Mouse (Mus musculus): ENCODE data around the gene Chd2.

Chd2 gene

GRCm38 (mm10) chr7:73561492-73562055 lies 19.9 kb upstream of the Chd2 start:
- DNase-seq (ENCODE audit: low read depth, low spot score), result no peak

- no peak for DNase-seq (ENCODE audit: low read depth, low spot score)
These were observed 19.2 kb upstream of the Chd2 start for GRCm38 (mm10) chr7:73560811-73561210.

GRCm38 (mm10) chr7:73559853-73560190 lies 18.2 kb upstream of the Chd2 start:
- no peak for DNase-seq (ENCODE audit: low read depth, low spot score)

- DNase-seq (ENCODE audit: low read depth, low spot score), result no peak
These were observed 17.7 kb upstream of the Chd2 start for GRCm38 (mm10) chr7:73559170-73559852.

GRCm38 (mm10) chr7:73558293-73559169 lies 16.9 kb upstream of the Chd2 start:
- peak; percentile 100 for DNase-seq (ENCODE audit: low read depth, low spot score)

GRCm38 (mm10) chr7:73557671-73558265 lies 16.1 kb upstream of the Chd2 start:
- DNase-seq (ENCODE audit: low read depth, low spot score), result no peak

GRCm38 (mm10) chr7:73556688-73557667 lies 15.3 kb upstream of the Chd2 start:
- DNase-seq (ENCODE audit: low read depth, low spot score), result no peak

GRCm38 (mm10) chr7:73555918-73556580 lies 14.4 kb upstream of the Chd2 start:
- DNase-seq (ENCODE audit: low read depth, low spot score), result no peak

- DNase-seq (ENCODE audit: low read depth, low spot score), result no peak
These were observed 13.2 kb upstream of the Chd2 start for GRCm38 (mm10) chr7:73554849-73555248.

- no peak for DNase-seq (ENCODE audit: low read depth, low spot score)
These were observed 11.5 kb upstream of the Chd2 start for GRCm38 (mm10) chr7:73553160-73553559.

- DNase-seq (ENCODE audit: low read depth, low spot score), result no peak
These were observed 10.6 kb upstream of the Chd2 start for GRCm38 (mm10) chr7:73552054-73552750.

GRCm38 (mm10) chr7:73551370-73551769 lies 9.7 kb upstream of the Chd2 start:
- DNase-seq (ENCODE audit: low read depth, low spot score), result no peak

- no peak for DNase-seq (ENCODE audit: low read depth, low spot score)
These were observed 6.4 kb upstream of the Chd2 start for GRCm38 (mm10) chr7:73548051-73548450.

GRCm38 (mm10) chr7:73546561-73547510 lies 5.2 kb upstream of the Chd2 start:
- DNase-seq (ENCODE audit: low read depth, low spot score), result no peak

- no peak for DNase-seq (ENCODE audit: low read depth, low spot score)
These were observed 3.4 kb upstream of the Chd2 start for GRCm38 (mm10) chr7:73545004-73545403.

- no peak for DNase-seq (ENCODE audit: low read depth, low spot score)
These were observed 662 bp upstream of the Chd2 start for GRCm38 (mm10) chr7:73542131-73542853.

- no peak for DNase-seq (ENCODE audit: low read depth, low spot score)
These were observed 595 bp downstream of the Chd2 start for GRCm38 (mm10) chr7:73541079-73541390.
